Mouse (Mus musculus) neural tube, embryonic 10.5 days (tissue): ENCODE measurements around the gene Fthl17b.
A peak's percentile ranks its signal among the peaks of the same experiment; 100 is the strongest.
"Not testable (repeated sequence)": the region's sequence is repeated elsewhere in the genome, so short reads cannot be mapped to it uniquely, and the experiment has no call there.

ENCODE experiments used
- DNase-seq: peaks from one replicate; pipeline ENCODE4 v3.0.0-alpha.2; 2017; ENCODE audit warnings: low spot score; ENCODE audit errors: extremely low spot score

Gene Fthl17b

DNA sequence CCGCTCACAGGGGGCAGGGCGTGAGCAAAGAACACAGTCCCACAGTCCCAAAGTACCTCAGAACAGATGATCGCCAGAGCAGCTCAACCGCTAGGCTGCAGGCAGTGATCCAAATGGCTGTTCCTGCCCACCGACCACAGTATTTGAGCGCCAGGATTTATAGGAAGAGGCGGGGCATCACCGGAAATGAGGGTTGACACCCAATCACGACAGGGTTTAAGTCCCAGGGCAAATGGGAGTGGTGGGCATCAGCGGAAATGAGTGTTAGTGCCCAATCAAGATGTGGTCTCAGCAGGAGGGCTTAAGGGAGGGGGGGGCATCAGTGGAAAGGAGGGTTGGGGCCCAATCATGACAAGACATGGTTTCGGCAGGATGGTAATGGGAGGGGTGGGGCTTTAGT lies at the start of gene Fthl17b:
Fthl17b (minus strand) TSS at position 101 of the 400 bp plus-strand sequence.
- not testable (repeated sequence) for DNase-seq

DNA sequence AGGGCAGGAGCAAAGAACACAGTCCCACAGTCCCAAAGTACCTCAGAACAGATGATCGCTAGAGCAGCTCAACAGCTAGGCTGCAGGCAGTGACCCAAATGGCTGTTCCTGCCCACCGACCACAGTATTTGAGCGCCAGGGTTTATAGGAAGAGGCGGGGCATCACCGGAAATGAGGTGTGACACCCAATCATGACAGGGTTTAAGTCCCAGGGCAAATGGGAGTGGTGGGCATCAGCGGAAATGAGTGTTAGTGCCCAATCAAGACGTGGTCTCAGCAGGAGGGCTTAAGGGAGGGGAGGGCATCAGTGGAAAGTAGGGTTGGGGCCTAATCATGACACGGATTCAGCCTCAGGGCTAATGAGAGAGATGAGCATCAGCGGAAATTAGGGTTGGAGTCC lies 23.9 kb upstream of the Fthl17b start, which contains the start of gene Fthl17d:
Fthl17d (minus strand) TSS at position 101 of the 400 bp plus-strand sequence.
- DNase-seq: not testable (repeated sequence)

DNA sequence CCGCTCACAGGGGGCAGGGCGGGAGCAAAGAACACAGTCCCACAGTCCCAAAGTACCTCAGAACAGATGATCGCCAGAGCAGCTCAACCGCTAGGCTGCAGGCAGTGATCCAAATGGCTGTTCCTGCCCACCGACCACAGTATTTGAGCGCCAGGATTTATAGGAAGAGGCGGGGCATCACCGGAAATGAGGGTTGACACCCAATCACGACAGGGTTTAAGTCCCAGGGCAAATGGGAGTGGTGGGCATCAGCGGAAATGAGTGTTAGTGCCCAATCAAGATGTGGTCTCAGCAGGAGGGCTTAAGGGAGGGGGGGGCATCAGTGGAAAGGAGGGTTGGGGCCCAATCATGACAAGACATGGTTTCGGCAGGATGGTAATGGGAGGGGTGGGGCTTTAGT lies 13.7 kb upstream of the Fthl17b start, which contains the start of gene Fthl17c:
Fthl17c (minus strand) TSS at position 101 of the 400 bp plus-strand sequence.
- not testable (repeated sequence) for DNase-seq

DNA sequence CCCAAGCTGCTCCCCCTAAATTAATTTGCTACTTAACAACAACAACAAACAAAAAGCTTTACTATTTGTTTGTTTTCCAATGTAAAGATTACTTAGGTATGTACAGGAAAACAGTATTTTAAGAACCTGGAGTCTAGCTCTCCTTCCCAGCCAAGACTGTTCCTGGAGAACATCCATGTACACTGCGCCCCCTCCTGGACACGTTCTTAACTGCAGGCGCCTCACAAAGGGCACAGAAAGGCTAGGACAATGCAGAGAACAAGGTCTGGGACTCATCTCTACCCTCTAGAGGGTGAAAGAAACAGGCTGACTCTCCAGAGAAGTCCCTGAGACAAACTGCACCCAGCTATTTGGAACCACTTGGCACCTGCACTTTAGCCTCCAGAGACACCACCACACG lies 1.8 kb upstream of the Fthl17b start:
- DNase-seq: not testable (repeated sequence)

DNA sequence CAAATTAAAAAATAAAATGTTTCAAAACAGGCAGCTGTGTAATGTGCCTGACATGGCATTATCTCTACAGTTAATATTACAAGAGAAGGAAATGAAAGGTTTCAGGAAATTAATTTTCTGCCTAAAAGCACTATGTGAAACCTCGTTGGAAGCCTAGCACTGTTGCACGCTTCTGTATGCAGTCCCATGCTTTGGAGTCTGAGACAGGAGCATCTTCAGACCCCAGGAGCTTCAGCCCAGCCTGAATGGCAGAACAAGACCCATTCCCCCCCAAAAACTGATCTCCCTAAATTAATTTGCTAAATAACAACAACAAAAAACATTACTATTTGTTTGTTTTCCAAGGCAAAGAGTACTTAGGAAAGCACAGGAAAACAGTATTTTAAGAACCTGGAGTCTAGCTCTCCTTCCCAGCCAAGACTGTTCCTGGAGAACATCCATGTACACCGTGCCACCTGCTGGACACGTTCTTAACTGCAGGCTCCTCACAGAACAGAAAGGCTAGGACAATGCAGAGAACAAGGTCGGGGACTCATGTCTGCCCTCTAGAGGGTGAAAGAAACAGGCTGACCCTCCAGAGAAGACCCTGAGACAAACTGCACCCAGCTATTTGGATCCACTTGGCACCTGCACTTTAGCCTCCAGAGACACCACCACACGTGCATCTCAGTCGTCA lies 14.5 kb downstream of the Fthl17b start:
- peak; percentile 71 for DNase-seq

DNA sequence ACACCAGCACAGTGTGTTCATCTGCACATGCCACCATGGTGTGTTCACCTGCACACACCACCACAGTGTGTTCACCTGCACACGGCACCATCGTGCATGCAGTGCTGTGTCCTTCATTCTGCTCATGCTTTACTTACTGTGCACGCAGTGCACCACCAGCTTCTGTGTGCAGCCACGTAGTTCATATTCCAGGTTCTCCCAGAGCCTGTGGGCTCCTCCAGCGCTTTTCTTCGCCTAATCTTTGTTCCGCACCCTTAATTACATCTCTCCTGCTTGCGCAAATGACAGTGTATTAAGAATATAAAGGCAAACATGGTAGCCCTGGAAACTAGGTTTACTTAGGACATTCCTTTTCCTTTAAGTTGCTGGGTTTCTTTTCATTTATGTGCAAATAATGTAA lies 18.7 kb downstream of the Fthl17b start:
- no peak for DNase-seq

DNA sequence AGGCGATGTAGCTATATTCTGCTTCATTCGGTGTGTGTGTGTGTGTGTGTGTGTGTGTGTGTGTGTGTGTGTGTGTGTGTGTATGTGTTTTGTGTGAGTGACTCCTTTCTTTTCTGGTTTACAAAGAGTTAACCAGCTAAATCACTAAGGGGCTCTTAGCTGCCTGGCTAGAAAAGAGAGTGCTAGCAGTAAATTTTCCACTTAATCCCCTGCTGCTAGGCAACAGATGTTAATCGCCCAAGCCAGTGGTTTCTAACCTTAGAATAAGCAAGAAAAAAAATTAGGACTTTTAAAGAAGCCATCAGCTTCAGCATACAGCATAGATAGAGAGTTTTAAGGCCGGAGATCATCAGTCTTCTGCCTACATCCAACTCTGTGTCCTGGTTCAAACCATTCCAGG lies 35.5 kb downstream of the Fthl17b start:
- DNase-seq: no peak

DNA sequence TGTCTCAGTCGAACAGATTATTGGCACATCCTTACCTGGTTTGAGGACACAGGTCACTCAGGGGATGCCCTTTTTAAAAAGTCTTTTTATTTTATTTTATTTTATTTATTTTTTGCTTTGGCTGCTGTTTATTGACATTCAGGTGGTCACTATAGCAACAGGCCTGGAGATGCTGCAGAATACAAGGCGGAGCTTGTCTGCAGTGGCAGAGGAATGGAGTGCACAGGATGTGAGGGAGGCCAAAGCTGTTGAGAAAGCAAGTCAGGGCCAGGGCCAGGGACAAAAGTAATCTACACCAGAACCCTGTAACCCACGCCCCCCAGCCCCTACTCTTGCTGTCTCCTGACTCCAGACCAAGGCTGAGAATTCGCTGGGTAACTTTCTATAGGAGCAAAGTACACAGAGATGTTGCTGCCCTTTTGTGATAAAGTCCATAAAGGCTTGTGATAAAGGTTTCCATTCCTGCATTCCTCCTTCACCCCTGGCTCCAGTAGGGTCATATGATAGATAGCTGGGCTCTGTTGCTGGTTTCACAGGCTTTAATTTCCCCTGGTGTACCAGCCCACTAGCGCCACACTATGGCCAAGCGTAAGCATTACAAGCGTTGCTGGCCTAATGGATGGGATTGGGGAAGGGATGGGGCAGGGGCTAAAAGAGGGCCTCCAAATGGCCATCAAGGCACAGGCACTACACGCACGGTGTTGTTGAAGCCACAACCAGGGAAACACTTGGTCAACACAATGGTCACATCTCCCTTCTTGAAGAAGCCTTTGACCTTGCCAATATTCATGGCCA lies 40.8 kb downstream of the Fthl17b start:
- no peak for DNase-seq

DNA sequence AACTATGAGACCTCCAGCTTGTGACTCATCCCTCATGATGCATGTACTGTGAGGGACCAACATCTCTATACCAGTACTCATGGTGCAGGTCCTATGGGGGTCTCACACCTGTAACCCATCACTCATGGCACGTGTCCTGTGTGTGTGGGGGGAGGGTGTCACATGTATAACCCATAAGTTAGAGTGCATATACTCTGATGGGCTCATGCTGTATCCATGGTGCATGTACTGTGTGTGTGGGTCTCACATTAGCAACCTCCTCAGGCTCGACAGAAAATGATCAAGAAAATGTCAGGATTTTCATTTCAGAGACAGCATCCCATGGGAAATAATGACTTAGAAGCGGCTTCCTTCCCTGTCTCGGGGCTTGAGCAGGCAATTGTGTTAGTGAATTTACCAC lies 41.7 kb downstream of the Fthl17b start:
- no peak for DNase-seq
